Mouse (Mus musculus): ENCODE measurements around the gene Akap13.
"Not testable (repeated sequence)": the region's sequence is repeated elsewhere in the genome, so short reads cannot be mapped to it uniquely, and the experiment has no call there.

Akap13 gene

DNA sequence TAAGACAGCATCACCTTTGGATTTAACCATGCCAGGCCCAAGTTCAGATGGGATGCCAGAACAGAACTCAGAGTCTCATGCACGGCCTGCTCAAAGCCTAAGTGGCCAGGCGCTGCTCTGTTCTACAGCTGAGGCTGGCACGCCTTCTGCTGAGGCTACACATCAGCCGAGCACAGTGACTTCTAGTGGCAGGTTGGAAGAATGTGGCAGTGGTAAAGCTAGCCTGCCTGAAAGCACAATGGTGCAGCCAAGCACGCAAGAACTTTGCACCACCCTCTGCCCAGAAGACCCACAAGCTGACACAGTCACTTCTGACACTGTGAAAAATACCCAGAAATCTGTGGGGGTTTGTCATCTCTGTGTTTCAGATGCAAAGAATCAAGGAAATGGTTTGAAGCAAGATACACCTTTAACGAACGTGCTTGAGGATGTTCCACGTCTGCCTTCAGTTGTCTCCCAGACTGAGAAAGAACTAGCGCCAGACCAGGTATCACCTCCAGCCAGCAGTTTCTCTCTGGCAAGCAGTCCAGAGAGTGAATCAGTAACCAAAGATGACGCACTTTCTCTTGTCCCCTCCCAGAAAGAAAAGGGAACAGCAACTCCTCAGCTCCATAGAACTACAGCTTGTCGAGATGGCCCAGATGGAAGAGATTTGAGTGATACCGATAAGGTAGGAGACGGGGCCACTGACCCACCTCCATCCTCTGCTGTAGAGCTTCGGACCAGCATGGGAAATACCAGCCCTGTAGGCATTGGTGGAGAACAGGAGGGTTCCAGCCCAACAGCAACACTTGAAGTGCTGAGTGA lies 154.3 kb downstream of the Akap13 start:
- DNase-seq, result no peak

GRCm38 (mm10) chr7:75610391-75610790 lies 155.1 kb downstream of the Akap13 start:
- DNase-seq, result no peak

GRCm38 (mm10) chr7:75611261-75611950 lies 156.1 kb downstream of the Akap13 start:
- DNase-seq, result no peak

DNA sequence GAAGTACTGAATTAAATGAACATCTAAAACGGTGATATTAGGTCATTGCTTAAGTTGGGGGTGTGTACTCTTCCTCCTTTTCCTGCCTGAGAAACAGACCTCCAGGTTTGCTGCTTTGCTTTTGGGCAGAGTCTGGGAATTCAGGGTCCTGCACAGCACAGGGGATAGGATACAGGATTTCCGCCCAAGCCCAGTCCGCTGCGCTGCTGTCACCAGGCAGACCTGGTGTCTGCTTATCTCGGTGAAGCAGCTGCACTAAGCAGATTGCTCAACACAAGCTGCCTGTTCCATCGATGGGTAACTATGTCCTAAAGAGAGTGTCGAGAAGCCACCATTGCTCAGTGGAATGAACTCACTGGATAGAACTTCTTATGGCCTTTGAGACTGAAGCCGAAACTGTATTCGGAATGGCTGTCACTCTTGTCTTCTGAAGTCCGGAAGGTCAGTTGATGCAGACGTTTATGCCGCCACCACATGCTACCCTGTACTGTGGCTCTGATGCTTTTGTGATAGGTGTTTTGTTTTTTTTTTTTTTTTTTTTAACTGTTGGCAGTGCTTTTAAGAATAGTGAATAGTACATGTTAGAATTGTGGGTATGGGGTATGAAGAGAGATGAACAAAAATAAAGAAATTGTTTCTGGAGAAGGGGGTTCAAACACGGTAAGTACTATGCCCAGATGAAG lies 156.8 kb downstream of the Akap13 start:
- no peak for DNase-seq

DNA sequence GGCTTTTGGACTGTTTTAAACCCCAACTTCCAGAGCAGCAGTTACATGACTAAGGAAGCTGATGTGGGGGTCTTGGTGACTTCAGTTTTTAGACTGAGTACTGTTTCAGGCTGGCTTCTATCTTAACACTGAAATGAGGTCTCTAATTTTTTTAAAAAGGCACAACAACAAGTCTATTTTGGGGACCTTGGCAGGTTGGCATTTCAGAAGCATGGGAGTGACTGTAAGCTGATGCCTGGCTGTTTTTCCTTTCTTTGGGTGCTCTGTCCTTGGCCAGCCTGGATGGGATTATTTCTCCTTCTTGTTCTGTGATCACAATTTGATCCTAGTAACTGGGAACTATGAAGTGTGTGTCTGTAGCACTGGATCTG lies 157.3 kb downstream of the Akap13 start:
- DNase-seq, result no peak

- no peak for DNase-seq
These were observed 157.9 kb downstream of the Akap13 start for GRCm38 (mm10) chr7:75613240-75613639.

GRCm38 (mm10) chr7:75614826-75615225 lies 159.5 kb downstream of the Akap13 start:
- DNase-seq, result no peak

- DNase-seq, result not testable (repeated sequence)
These were observed 161.9 kb downstream of the Akap13 start for GRCm38 (mm10) chr7:75617246-75617645.

DNA sequence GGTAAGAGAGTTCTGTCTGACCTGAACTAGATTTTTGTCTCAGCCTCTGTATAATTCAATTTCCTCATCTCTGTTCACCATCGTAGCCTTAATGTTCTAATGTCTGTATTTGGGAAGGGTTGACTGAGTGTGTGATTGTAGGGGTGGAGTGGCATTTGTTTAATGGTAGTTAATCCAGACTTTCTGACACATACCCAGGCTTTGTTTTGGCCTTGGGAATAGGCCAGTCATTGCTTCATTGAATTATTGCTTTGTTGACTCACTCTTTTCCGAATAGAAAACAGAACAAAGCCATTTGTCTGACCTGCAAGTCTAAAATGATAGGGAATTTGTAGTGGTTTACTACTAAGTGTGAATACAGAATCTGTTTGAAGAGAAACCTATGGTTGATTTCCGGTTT lies 163.4 kb downstream of the Akap13 start:
- DNase-seq, result no peak

DNA sequence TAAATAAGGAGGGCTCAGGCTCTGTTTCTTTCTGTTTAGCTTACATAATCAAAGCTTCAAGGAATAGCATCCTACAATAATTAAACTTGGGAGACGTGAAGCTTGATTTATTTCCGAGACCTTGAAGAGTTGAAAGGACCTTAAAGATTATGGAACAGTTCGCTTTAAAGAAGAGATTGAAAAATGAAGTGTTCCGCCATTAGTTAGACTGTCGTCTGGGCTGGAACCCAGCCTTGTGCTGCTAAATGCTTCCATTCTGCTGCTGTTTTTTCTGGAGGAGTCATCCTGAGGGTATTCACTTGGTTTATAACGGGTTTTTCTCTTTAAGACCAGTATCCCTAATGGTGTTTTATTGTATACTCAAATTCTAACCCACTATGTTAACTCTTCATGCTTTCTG lies 164.5 kb downstream of the Akap13 start:
- DNase-seq, result no peak

DNA sequence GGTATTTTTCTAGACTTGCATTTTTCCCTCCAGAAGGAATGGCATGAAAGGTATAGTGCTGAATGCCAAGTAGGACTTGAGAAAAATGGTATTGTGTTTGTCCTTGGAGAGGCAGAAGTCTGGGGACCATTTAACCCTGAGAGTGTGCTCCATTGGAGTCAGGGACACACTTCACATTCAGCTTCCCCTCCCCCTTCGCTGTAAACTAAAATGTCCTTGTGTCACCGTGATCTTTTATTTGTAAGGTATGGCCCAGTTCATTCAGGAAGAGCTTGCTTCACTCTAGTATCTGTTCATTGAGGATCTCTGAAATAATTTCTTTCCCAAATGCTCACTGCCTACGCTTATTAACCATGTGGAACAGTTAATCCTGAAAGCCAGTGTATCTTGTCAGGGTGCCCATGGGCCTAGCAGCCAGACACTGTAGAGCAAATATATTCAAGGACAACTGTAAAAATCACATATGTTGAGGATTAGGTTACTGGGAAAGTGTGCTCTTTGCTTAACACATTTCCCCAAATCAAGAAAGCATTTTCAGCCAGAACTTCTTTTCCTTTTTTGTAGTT lies 165.1 kb downstream of the Akap13 start:
- no peak for DNase-seq

DNA sequence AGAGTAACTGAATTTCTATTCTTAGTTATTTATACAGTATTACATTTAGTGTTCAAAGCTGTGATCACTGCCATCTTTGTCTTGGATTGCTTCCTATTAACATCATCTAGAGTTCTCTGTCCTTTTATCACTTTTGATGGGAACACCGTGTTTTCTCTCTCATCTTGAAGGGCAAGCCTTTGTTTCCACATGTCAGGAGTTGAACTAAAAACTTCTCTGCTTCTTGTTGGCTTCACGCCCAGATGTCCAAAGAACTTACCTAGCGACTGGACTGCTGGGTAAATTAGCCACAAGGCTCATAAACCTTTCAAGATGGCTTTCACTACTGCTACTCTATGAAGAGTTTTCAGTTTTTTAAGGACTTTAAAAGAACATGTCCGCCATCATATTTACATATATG lies 165.6 kb downstream of the Akap13 start:
- no peak for DNase-seq

DNA sequence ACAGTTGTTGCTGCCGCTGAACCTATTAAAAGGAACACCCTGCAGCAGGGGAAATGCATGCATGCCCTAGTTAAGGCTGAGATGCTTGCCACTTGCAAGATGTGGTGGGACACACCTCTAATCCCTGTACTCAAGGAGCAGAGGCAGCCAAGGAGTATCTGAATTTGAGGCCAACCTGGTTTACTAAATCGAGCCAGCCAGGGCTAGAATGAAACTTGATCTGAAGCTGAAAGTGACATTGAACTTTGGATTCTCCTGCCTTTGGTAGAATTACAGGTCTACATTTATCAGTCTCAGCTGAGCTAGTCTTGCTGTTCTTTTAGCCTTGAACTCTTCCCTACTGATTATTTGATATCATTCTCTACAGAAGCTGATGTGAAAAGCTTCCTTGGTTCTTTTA lies 172.5 kb downstream of the Akap13 start:
- DNase-seq, result no peak

GRCm38 (mm10) chr7:75629669-75630068 lies 174.3 kb downstream of the Akap13 start:
- no peak for DNase-seq

DNA sequence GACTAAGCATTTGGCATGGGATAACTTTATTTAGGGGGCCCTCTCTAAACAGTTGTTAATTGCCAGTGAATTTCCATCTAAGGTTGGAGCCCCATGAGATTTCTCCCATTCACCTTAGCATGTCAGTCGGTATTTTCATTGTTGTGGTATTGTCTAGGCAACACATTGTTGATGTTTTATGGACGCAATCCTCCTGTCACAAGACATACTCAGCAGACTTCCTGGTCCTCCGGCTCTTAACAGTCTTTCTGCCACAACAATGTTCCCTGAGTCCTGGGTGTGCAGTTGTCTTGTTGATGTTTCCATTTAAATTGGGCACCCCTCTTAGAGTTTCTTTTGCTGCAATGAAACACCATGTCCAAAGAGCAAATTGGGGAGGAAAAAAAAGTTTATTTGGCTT lies 177.6 kb downstream of the Akap13 start:
- no peak for DNase-seq

GRCm38 (mm10) chr7:75633393-75633792 lies 178.1 kb downstream of the Akap13 start:
- no peak for DNase-seq

- no peak for DNase-seq
These were observed 178.6 kb downstream of the Akap13 start for GRCm38 (mm10) chr7:75633807-75634526.

- DNase-seq, result no peak
These were observed 183.4 kb downstream of the Akap13 start for GRCm38 (mm10) chr7:75638769-75639168.

DNA sequence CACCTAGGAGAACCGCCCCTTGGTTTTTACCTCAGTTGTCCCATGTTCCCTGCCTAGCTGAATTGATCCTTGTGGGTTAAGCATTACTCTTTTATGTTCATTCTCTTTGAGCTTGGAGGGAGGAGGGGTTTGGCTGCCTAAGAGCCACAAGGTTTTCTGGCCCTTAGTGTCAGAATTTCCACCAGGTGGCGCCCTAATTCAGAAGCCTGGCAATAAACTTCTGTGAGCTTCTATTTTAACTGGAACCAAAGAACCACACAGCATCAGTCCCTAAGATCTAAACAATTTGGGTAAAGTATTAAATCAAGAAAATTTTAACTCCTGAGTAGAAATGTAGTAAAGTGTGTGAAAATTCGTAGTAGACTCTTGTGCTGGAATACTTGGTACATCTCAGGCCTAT lies 184.2 kb downstream of the Akap13 start:
- DNase-seq, result peak; percentile 50 to 77

DNA sequence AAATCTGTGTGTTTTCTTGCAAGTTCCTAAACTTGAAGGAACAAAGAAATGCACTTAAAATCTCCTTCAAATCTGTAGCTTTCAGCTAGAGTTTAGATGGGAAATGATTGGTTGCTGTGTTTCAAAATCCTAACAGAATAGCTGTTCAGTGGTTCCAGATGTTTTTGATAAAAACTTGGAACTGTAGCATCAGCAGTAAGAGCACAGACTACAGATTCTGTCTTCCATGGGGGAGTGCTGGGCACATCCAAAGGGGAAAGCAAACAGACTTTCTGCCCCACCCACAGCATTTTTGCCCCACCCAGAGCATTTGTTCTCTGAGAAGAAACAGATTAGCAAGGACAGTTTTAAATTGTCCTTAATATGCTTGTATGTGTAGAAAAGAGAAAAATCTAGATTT lies 184.7 kb downstream of the Akap13 start:
- no peak for DNase-seq

GRCm38 (mm10) chr7:75640671-75641070 lies 185.3 kb downstream of the Akap13 start:
- no peak for DNase-seq

DNA sequence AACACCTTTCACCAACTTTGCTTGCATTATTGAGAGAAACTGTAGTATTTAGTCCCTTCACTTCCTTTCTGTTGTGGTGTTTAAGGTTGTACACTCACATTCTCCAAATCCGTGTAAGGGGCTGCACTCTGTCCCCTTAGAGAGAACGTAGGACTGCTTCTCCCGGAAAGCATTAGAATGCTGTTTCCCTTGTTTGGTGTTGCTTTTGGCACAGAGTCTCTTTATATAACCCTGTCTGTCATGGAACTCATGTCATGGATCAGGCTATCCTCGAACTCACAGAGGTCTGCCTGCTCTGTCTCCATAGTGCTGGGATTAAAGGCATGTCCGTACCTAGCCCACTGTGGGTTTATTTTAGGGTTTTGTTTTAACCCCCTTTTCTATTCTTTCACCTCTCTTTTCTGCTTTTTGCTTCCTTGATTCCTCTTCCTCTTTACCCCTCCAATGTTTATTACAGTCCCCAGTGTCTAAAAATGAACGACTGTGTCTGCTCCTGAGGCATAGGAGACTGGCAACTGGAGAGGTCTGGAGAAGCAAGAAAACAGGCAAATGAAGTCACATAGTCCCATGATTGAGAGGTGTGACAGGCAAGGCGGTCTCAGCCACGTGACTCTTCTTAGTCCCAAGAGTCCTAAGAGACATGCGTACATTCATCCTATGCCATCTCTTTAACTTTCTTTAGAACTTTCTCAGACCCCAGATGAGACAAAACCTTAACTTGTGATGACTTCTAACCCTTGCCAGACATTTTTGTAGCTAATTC lies 186.3 kb downstream of the Akap13 start:
- DNase-seq, result no peak

Measured in cerebellum, postnatal 25 days (tissue).